Mouse (Mus musculus): ENCODE data around the gene Ttn. TPM values are rescaled to one million over a fixed set of nuclear protein-coding genes. Genes with fewer than 3 reads are reported as not detected.

Ttn gene
- polyA plus RNA-seq, 1 experiment: 24.2 TPM

DNA sequence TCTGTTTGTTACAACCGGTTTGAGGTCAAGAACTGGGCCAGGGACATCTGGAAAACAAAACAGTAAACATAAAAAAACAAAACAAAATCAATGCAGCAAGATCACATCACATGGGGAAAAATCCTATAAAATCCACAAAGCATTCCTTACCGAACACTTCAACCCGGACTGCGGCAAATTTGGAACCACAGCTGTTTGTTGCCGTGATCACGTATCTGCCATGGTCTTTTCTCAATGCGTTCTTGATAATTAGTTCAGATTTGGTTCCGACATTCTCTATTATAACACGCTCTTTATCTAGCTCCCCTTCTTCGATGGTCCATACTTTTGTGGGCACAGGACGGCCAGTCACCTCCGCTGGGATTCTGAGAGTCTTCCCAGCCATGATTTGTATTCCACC is 198.2 kb downstream of the Ttn start:
- no peaks in the 10 kb centered on the region for H3K27me3 ChIP-seq (ENCODE audit: control insufficient read depth, insufficient read depth, insufficient read length)
- no peak overlapping the region for H3K4me3 ChIP-seq
- TF ChIP-seq E2F4 (IDR thresholded peaks at IDR 0.05; ENCODE audit: insufficient read depth): no peak
- TF ChIP-seq MYOG (IDR thresholded peaks at IDR 0.05; ENCODE audit: control insufficient read depth in 1 of 3, insufficient read depth in 1 of 3, insufficient read length in 2 of 3, low read depth in 2 of 3): no peak
- no peak for TF ChIP-seq TCF12 (IDR thresholded peaks at IDR 0.05; ENCODE audit: insufficient read depth, poor library complexity, severe bottlenecking)
- peaks cover 67% of the 10 kb centered on the region for H3K36me3 ChIP-seq (ENCODE audit: control insufficient read depth, insufficient read depth)
- H3ac ChIP-seq (ENCODE audit: control insufficient read depth, insufficient read length): no peak overlapping the region
- H3K79me2 ChIP-seq (ENCODE audit: control insufficient read depth, insufficient read depth): no peaks in the 10 kb centered on the region
- no peak overlapping the region for H3K4me2 ChIP-seq (ENCODE audit: low read depth)

DNA sequence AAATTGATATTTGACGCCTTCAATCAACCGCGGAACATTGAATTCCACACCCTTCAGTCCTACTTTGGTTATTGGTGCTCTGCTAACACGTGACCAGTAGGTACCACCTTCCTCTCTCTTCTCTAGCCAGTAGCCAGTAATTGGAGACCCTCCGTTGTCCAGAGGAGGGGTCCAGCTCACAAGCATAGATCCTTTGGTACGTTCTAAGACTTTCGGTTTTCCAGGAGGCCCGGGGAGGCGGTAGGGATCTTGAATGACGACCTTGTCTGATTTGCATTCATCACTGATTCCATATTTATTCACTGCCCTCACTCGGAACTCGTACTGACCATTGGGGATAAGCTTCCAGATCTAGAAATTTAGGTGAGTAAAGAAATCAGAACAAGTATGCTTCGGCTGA is 201.6 kb downstream of the Ttn start:
- H3K4me2 ChIP-seq (ENCODE audit: low read depth): no peak overlapping the region
- no peak overlapping the region for H3ac ChIP-seq (ENCODE audit: control insufficient read depth, insufficient read length)
- no peaks in the 10 kb centered on the region for H3K27me3 ChIP-seq (ENCODE audit: control insufficient read depth, insufficient read depth, insufficient read length)
- no peaks in the 10 kb centered on the region for H3K79me2 ChIP-seq (ENCODE audit: control insufficient read depth, insufficient read depth)
- peaks cover 72% of the 10 kb centered on the region for H3K36me3 ChIP-seq (ENCODE audit: control insufficient read depth, insufficient read depth)
- H3K4me3 ChIP-seq: no peak overlapping the region
- TF ChIP-seq SRF (IDR thresholded peaks at IDR 0.05; ENCODE audit: control insufficient read depth, insufficient read length, low read depth) (no peak), REST (IDR thresholded peaks at IDR 0.05; ENCODE audit: insufficient read depth, insufficient read length) (no peak), E2F4 (IDR thresholded peaks at IDR 0.05; ENCODE audit: insufficient read depth) (no peak), POLR2AphosphoS2 (IDR thresholded peaks at IDR 0.05; ENCODE audit: insufficient read length, low read depth) (no peak), TCF12 (IDR thresholded peaks at IDR 0.05; ENCODE audit: insufficient read depth, poor library complexity, severe bottlenecking) (no peak), TCF3 (IDR thresholded peaks at IDR 0.05; ENCODE audit: insufficient read length, low read depth) (no peak), MYOD1 (IDR thresholded peaks at IDR 0.05; ENCODE audit: control insufficient read depth in 1 of 3, insufficient read length in 2 of 3, low read depth in 2 of 3) (no peak), MYOG (IDR thresholded peaks at IDR 0.05; ENCODE audit: control insufficient read depth in 1 of 3, insufficient read depth in 1 of 3, insufficient read length in 2 of 3, low read depth in 2 of 3) (no peak), CEBPB (IDR thresholded peaks at IDR 0.05; ENCODE audit: insufficient read depth, poor library complexity, severe bottlenecking) (no peak), POLR2A (IDR thresholded peaks at IDR 0.05; ENCODE audit: insufficient read length, low read depth) (no peak), MAX (IDR thresholded peaks at IDR 0.05; ENCODE audit: low read depth) (no peak), USF1 (IDR thresholded peaks at IDR 0.05; ENCODE audit: low read depth) (no peak)

DNA sequence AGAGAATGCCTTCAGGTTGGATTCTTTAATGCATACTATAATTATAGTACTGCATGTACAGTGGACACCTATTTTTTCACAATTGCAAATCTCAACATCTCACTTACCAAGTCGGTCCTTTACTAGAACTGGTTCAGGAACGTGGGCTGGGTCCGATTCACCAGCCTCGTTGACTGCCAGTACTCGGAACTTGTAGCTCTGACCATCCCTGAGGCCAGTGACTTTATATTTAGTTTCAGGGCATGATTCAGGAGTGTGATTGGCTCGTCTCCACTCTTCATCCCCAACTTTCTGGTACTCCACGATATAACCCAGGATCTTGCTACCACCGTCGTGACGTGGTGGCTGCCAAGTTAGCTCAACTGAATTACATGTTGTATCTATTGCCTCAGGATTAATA is 212.5 kb downstream of the Ttn start:
- Histone ChIP-seq H3K4me2 (ENCODE audit: low read depth) (no peak overlapping the region), H3K36me3 (ENCODE audit: control insufficient read depth, insufficient read depth) (peaks cover 68% of the 10 kb centered on the region), H3K27me3 (ENCODE audit: control insufficient read depth, insufficient read depth, insufficient read length) (no peaks in the 10 kb centered on the region), H3K79me2 (ENCODE audit: control insufficient read depth, insufficient read depth) (no peaks in the 10 kb centered on the region), H3ac (ENCODE audit: control insufficient read depth, insufficient read length) (no peak overlapping the region), H3K4me3 (no peak overlapping the region)
- TF ChIP-seq TCF12 (IDR thresholded peaks at IDR 0.05; ENCODE audit: insufficient read depth, poor library complexity, severe bottlenecking) (no peak), TCF3 (IDR thresholded peaks at IDR 0.05; ENCODE audit: insufficient read length, low read depth) (no peak), E2F4 (IDR thresholded peaks at IDR 0.05; ENCODE audit: insufficient read depth) (no peak), USF1 (IDR thresholded peaks at IDR 0.05; ENCODE audit: low read depth) (no peak), POLR2A (IDR thresholded peaks at IDR 0.05; ENCODE audit: insufficient read length, low read depth) (no peak), MYOD1 (IDR thresholded peaks at IDR 0.05; ENCODE audit: control insufficient read depth in 1 of 3, insufficient read length in 2 of 3, low read depth in 2 of 3) (no peak), SRF (IDR thresholded peaks at IDR 0.05; ENCODE audit: control insufficient read depth, insufficient read length, low read depth) (no peak), MAX (IDR thresholded peaks at IDR 0.05; ENCODE audit: low read depth) (no peak), POLR2AphosphoS2 (IDR thresholded peaks at IDR 0.05; ENCODE audit: insufficient read length, low read depth) (no peak), REST (IDR thresholded peaks at IDR 0.05; ENCODE audit: insufficient read depth, insufficient read length) (no peak), CEBPB (IDR thresholded peaks at IDR 0.05; ENCODE audit: insufficient read depth, poor library complexity, severe bottlenecking) (no peak), MYOG (IDR thresholded peaks at IDR 0.05; ENCODE audit: control insufficient read depth in 1 of 3, insufficient read depth in 1 of 3, insufficient read length in 2 of 3, low read depth in 2 of 3) (no peak)

DNA sequence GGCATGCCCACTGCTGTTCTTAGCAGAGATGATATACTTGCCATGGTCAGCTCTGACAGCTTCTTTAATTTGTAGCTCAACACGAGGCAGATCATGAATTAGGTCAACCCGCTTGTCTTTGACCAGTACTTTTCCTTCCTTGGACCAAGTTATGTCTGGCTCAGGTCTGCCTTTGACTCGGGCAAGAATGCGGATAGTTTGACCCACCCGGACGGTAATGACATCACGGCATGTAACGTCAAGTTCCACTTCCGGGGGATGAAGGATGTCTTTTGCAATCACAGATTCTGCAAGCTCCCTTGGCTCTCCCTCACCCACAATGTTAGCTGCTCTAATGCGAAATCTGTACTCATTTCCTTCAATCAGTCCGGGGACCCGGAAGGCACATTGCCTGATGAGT is 215.1 kb downstream of the Ttn start:
- H3K4me2 ChIP-seq (ENCODE audit: low read depth): no peak overlapping the region
- H3ac ChIP-seq (ENCODE audit: control insufficient read depth, insufficient read length): no peak overlapping the region
- TF ChIP-seq POLR2AphosphoS2 (IDR thresholded peaks at IDR 0.05; ENCODE audit: insufficient read length, low read depth) (peak; percentile 40), TCF3 (IDR thresholded peaks at IDR 0.05; ENCODE audit: insufficient read length, low read depth) (no peak)
- H3K4me3 ChIP-seq: no peak overlapping the region
- peaks cover 74% of the 10 kb centered on the region for H3K36me3 ChIP-seq (ENCODE audit: control insufficient read depth, insufficient read depth)
- H3K27me3 ChIP-seq (ENCODE audit: control insufficient read depth, insufficient read depth, insufficient read length): no peaks in the 10 kb centered on the region
- no peaks in the 10 kb centered on the region for H3K79me2 ChIP-seq (ENCODE audit: control insufficient read depth, insufficient read depth)

DNA sequence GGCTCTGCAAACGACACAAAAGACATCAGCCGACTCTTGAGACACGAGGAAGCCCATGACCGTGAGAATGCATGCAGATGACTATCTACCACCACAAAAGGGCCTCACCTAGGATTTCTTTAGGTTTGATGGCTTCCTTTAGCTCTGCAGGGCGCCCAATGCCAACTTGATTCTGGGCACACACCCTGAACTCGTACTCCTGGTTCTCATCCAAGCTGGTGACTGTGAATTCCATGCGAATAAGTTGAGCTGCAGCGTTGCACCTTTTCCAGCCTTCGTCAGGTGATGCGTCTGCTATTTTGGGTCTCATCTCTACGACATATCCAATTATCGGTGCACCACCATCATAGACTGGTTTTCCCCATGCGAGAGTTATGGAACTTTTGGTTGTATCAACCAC is 217.8 kb downstream of the Ttn start:
- no peak for TF ChIP-seq REST (IDR thresholded peaks at IDR 0.05; ENCODE audit: insufficient read depth, insufficient read length)
- TF ChIP-seq POLR2AphosphoS2 (IDR thresholded peaks at IDR 0.05; ENCODE audit: insufficient read length, low read depth): no peak
- TF ChIP-seq POLR2A (IDR thresholded peaks at IDR 0.05; ENCODE audit: insufficient read length, low read depth): no peak
- TF ChIP-seq TCF12 (IDR thresholded peaks at IDR 0.05; ENCODE audit: insufficient read depth, poor library complexity, severe bottlenecking): no peak
- TF ChIP-seq SRF (IDR thresholded peaks at IDR 0.05; ENCODE audit: control insufficient read depth, insufficient read length, low read depth): no peak
- no peak for TF ChIP-seq TCF3 (IDR thresholded peaks at IDR 0.05; ENCODE audit: insufficient read length, low read depth)
- no peak for TF ChIP-seq E2F4 (IDR thresholded peaks at IDR 0.05; ENCODE audit: insufficient read depth)
- no peak for TF ChIP-seq MAX (IDR thresholded peaks at IDR 0.05; ENCODE audit: low read depth)
- TF ChIP-seq USF1 (IDR thresholded peaks at IDR 0.05; ENCODE audit: low read depth): no peak
- TF ChIP-seq MYOG (IDR thresholded peaks at IDR 0.05; ENCODE audit: control insufficient read depth in 1 of 3, insufficient read depth in 1 of 3, insufficient read length in 2 of 3, low read depth in 2 of 3): no peak
- no peak for TF ChIP-seq CEBPB (IDR thresholded peaks at IDR 0.05; ENCODE audit: insufficient read depth, poor library complexity, severe bottlenecking)
- TF ChIP-seq MYOD1 (IDR thresholded peaks at IDR 0.05; ENCODE audit: control insufficient read depth in 1 of 3, insufficient read length in 2 of 3, low read depth in 2 of 3): no peak
- Histone ChIP-seq H3K27me3 (ENCODE audit: control insufficient read depth, insufficient read depth, insufficient read length) (no peaks in the 10 kb centered on the region), H3K36me3 (ENCODE audit: control insufficient read depth, insufficient read depth) (peaks cover 79% of the 10 kb centered on the region)

More for the DNA sequence above, 217.8 kb downstream of the Ttn start:
- H3ac ChIP-seq (ENCODE audit: control insufficient read depth, insufficient read length): no peak overlapping the region
- H3K79me2 ChIP-seq (ENCODE audit: control insufficient read depth, insufficient read depth): no peaks in the 10 kb centered on the region
- H3K4me2 ChIP-seq (ENCODE audit: low read depth): no peak overlapping the region
- no peak overlapping the region for H3K4me3 ChIP-seq
